Mouse (Mus musculus) stomach, embryonic 16.5 days (tissue): ENCODE measurements around the gene Jade3. TPM values are rescaled to one million over a fixed set of nuclear protein-coding genes. Genes with fewer than 3 reads are reported as not detected.

Experiments
- ATAC-seq: fragments of 200-750 bp; cut with Nextera tagmentation; 2 replicates; pipeline ENCODE4 v1.8.0; 2017; ENCODE audit warnings: moderate number of reproducible peaks, moderate TSS enrichment; ENCODE audit not compliant: insufficient read depth, low FRiP score
- H3K27ac ChIP-seq: fragments of 300-500 bp; sonication (generic); 2 replicates; pipeline ENCODE4 v1.5.1; 2014; ENCODE audit warnings: low read length
- H3K27me3 ChIP-seq: fragments of 300-500 bp; sonication (generic); 2 replicates; pipeline ENCODE4 v1.6.1; 2014; ENCODE audit warnings: low read length, control low read depth, mixed read lengths; ENCODE audit not compliant: control insufficient read depth, insufficient read depth
- H3K36me3 ChIP-seq: fragments of 300-500 bp; sonication (generic); 2 replicates; pipeline ENCODE4 v1.6.1; 2014; ENCODE audit warnings: low read length; ENCODE audit not compliant: control insufficient read depth, insufficient read depth
- H3K4me1 ChIP-seq: fragments of 300-500 bp; sonication (generic); 2 replicates; pipeline ENCODE4 v1.6.1; 2014; ENCODE audit warnings: low read length, control low read depth, mixed read lengths; ENCODE audit not compliant: control insufficient read depth, insufficient read depth
- H3K4me2 ChIP-seq: fragments of 300-500 bp; sonication (generic); 2 replicates; pipeline ENCODE4 v1.6.1; 2014; ENCODE audit warnings: low read depth, low read length, mixed read lengths
- H3K4me3 ChIP-seq: fragments of 300-500 bp; sonication (generic); replicated peaks from 2 replicates; pipeline ENCODE4 v1.5.1; 2014; ENCODE audit warnings: mild to moderate bottlenecking, low read length
- H3K9ac ChIP-seq: fragments of 300-500 bp; sonication (generic); 2 replicates; pipeline ENCODE4 v1.6.1; 2014; ENCODE audit warnings: low read length
- H3K9me3 ChIP-seq: fragments of 300-500 bp; sonication (generic); replicated peaks from 2 replicates; pipeline ENCODE4 v1.6.1; 2016; ENCODE audit warnings: low read length, control low read depth; ENCODE audit not compliant: control insufficient read depth
- WGBS: fragments of 180-500 bp; shearing (Covaris S2); extraction: QIAGEN DNeasy Blood & Tissue Kit; methylation state at CpG from one replicate; pipeline ENCODE4 v1.1.7; 2014; 5-methylcytosine and 5-hydroxymethylcytosine counted together
- polyA plus RNA-seq: library from polyadenylated mRNA; unstranded; fragments of >200 nt; fragmentation: Nextera tagmentation; extraction: Ambion mirVana; gene quantifications from 2 replicates; pipeline ENCODE4 v1.2.1, GENCODE M21; 2015

Jade3 gene
- polyA plus RNA-seq, 1 experiment from 2014 or later: 7.6 TPM

DNA sequence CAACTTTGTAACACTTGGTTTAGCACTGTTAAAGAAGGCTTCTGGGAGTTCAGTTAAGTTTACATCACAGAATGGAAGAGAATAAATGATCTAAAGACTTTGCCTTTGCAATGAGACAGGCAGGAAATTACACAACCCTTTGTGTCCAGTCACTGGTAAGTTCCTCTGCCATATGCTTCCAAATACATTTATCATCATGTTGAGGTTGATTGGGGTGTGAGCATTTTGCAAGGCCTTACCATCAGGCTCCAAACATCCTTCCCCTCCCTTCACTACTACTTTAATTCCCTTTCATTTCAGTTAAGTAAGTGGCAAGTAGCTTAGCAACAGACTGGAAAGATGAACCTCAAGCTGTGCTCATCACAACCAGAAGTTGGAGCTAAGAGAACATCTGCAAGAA, 96.1 kb downstream of the Jade3 start:
- Histone ChIP-seq H3K9me3 (no peaks in the 10 kb centered on the region), H3K27ac (no peak overlapping the region), H3K9ac (no peak overlapping the region), H3K4me3 (no peak overlapping the region), H3K36me3 (no peaks in the 10 kb centered on the region), H3K4me2 (no peak overlapping the region), H3K4me1 (no peaks in the 10 kb centered on the region), H3K27me3 (no peaks in the 10 kb centered on the region)
- ATAC-seq: no peak

DNA sequence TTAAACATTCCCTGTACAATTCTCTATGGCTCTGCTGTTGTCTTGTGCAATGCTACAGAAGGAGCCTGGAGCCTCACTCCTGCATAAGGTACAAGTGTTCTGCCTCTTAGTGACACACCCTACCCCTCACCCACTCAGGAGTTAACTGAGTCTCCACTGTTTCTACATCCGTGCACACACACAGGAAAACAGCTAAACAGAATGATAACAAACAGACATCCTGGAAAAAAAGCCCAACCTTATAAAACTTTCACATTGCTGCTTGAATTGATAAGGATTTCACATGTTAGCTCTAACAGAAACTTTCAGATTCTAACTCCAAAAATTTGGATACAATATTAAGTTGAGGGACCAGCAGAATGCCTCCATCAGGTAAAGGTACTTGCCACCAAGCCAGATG, 107.1 kb downstream of the Jade3 start:
- H3K36me3 ChIP-seq: no peaks in the 10 kb centered on the region

DNA sequence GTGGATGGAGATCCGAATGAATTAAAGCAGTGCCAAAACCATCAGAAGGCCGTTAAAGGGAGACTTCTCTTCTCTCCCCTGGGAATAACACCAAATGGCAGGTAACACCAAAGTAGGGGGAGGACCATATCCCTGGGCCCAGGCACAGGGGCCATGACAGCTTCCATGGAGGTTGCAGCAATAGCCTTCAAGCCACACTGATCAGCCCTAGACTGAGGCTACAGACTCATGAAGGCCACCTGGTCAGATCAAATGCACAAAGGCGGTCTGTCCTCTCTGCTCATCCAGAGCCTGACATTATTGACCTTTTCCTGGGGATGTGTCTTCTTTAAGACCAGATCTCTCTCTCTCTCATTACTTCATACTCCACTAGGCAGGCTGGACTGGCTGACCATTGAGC, 118.4 kb downstream of the Jade3 start:
- no peak overlapping the region for H3K4me2 ChIP-seq
- H3K27me3 ChIP-seq: no peaks in the 10 kb centered on the region
- ATAC-seq: no peak
- no peak overlapping the region for H3K9ac ChIP-seq
- H3K4me3 ChIP-seq: no peak overlapping the region
- 70% methylated on average over 3 of the region's 3 CpGs for WGBS
- H3K27ac ChIP-seq: no peak overlapping the region
- no peaks in the 10 kb centered on the region for H3K36me3 ChIP-seq
- H3K4me1 ChIP-seq: no peaks in the 10 kb centered on the region
- no peaks in the 10 kb centered on the region for H3K9me3 ChIP-seq

More for the DNA sequence above, 107.1 kb downstream of the Jade3 start:
- Histone ChIP-seq H3K27me3 (no peaks in the 10 kb centered on the region), H3K4me1 (no peaks in the 10 kb centered on the region), H3K4me3 (no peak overlapping the region), H3K4me2 (no peak overlapping the region), H3K9me3 (no peaks in the 10 kb centered on the region), H3K9ac (no peak overlapping the region), H3K27ac (no peak overlapping the region)
- WGBS: 38% methylated on average over 1 of the region's 1 CpGs
- ATAC-seq: no peak

DNA sequence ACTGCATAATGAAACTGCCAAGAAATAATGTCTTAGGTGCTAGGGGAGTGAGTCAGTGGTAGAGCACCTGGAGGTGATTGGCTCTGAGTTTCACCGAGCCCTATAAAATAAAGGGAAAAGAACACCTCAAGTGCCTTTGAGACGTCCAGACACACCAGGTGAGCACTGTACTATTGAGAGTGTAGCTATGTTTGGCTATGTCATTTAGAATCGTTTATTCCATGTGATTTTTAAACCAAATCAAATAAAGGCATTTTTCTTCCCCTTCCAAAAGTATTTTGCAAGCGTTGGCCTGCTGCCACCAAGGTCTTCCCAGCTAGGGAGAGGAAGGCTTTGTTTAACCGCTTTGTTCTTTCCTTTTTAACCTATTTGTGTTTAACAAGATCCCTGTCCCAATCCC, 122.1 kb downstream of the Jade3 start:
- Histone ChIP-seq H3K36me3 (no peaks in the 10 kb centered on the region), H3K27me3 (no peaks in the 10 kb centered on the region), H3K4me2 (peak overlapping the region; percentile 55), H3K27ac (no peak overlapping the region), H3K4me1 (no peaks in the 10 kb centered on the region), H3K9ac (no peak overlapping the region), H3K4me3 (peak overlapping the region; percentile 45), H3K9me3 (no peaks in the 10 kb centered on the region)
- peak; percentile 80; the same call in 1 of the 2 replicates for ATAC-seq
- 36% methylated on average over 5 of the region's 5 CpGs for WGBS

DNA sequence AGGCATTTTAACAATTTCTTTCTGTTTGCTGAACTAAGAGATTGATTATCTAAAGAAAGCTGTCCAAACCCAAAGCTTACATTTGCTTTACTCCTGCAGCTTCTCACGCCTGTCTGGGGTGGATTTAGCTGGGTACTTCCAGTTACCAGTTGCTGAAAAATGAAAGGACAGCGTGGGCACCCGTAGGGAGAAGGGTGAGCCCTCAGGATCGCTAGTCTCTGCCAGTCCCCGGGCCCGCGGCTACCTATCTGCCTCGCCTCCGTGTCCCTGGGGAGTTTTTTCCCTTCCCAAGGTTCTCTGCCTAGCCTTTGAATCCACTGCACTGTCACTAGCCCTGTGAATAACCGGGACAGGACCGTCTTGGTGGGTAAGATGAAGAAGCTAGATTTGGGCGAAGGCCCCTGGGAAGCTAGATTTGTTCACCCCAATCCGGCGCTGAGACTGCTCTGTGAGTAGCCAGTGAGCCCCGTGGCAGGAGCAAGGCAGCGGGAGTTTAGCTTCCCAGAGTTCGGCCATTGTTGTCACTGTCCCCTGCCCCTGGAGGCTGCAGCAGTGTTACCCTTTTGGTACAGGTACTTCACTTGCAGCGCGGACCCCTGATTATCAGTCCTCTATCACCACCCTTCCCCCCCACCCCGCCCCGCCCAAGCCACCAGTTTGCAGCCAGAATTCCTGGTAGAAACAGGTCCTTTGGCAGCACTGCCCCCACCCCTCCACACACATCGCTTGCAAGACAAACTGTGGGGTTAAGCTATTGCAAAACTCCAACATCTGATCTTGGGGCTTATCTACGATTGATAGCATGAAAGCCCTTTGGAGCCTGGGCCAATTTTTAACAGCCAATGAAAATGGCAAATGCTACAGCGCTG, 122.8 kb downstream of the Jade3 start:
- Histone ChIP-seq H3K4me3 (peak overlapping the region; percentile 45), H3K36me3 (no peaks in the 10 kb centered on the region), H3K4me2 (peak overlapping the region; percentile 55), H3K4me1 (no peaks in the 10 kb centered on the region), H3K27me3 (no peaks in the 10 kb centered on the region), H3K9ac (peak overlapping the region; percentile 63), H3K27ac (peak overlapping the region; percentile 72), H3K9me3 (no peaks in the 10 kb centered on the region)
- 12% methylated on average over 24 of the region's 24 CpGs for WGBS
- ATAC-seq: peak; percentile 81; the same call in 1 of the 2 replicates

DNA sequence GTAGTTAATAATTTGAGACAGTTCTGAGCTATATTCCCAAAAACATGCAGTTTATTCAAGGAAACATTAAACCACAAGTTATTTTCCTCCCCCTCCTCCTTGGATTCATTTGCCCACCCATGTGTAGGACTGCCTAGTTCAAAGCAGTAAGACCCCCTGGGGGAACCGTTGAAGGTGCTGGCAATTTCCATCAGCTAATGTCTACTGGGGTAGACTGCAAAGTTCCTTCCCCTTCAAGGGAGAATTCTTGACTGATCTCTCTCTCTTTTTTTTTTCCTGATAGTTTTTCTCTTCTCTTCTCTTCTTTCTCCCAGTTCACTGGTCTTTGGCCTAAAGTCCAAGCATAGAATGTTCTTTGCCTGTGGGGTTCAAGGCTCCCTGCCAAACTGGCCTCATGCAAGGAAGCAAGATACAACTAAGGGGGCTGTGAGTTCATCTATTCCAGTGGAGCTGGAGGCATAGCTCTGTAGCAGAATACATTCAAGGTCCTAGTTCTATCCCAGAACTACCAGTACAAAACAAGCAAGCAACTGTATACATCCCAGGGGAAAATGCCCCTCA, 123.5 kb downstream of the Jade3 start:
- H3K27me3 ChIP-seq: no peaks in the 10 kb centered on the region
- no peaks in the 10 kb centered on the region for H3K4me1 ChIP-seq
- no peaks in the 10 kb centered on the region for H3K9me3 ChIP-seq
- H3K36me3 ChIP-seq: no peaks in the 10 kb centered on the region
- WGBS: 41% methylated on average over 1 of the region's 1 CpGs
- H3K27ac ChIP-seq: no peak overlapping the region
- H3K9ac ChIP-seq: no peak overlapping the region
- ATAC-seq: no peak
- peak overlapping the region; percentile 55 for H3K4me2 ChIP-seq
- no peak overlapping the region for H3K4me3 ChIP-seq

DNA sequence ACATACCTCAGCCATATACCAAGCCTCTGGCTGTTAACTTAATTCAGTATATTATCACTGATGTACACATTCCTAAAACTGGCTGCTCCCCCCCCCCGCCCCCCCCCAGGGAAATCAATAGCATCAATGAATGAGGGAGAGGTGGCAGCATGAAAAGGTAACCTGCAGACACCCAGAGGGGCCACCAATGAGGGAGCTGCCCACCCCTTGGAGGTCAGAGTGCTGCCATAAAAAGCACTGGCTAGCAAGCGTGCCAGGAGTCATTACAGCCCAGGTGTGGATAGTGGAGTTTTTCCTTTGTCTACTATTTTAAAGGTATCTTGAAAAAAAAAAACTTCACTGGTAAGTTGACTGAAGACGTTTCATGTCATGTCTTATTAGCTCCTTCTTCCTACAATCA, 124.0 kb downstream of the Jade3 start, which contains the start of gene Rgn:
TSS of gene Rgn (plus strand) at position 256 of the 400 bp plus-strand sequence.
- Histone ChIP-seq H3K36me3 (no peaks in the 10 kb centered on the region), H3K27me3 (no peaks in the 10 kb centered on the region), H3K4me1 (no peaks in the 10 kb centered on the region), H3K9ac (no peak within 1 kb of the TSS; the same call in 1 of the 2 replicates), H3K4me3 (peak within 1 kb of the TSS; percentile 45; the same call in 1 of the 2 replicates), H3K9me3 (no peaks in the 10 kb centered on the region), H3K4me2 (peak within 1 kb of the TSS; percentile 55), H3K27ac (no peak within 1 kb of the TSS)
- 55% methylated on average over 3 of the region's 3 CpGs for WGBS
- no peak for ATAC-seq

DNA sequence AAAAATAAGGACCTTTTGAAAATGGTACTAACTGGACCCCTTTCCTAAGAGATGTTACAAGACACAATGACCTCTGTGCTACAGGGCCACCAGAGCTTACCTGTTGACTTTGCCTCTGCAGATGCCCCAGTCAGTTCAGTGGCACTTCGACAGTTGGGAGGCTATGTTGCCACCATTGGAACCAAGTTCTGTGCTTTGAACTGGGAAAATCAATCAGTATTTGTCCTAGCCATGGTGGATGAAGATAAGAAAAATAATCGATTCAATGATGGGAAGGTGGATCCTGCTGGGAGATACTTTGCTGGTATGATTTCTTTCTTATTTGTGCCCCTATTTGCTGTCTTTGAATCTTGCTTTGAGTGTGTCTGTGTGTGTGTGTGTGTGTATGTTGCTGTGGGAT, 126.7 kb downstream of the Jade3 start:
- WGBS: 62% methylated on average over 2 of the region's 2 CpGs
- no peak overlapping the region for H3K4me3 ChIP-seq
- H3K9ac ChIP-seq: no peak overlapping the region
- no peak overlapping the region for H3K4me2 ChIP-seq
- H3K4me1 ChIP-seq: no peaks in the 10 kb centered on the region
- no peaks in the 10 kb centered on the region for H3K27me3 ChIP-seq
- ATAC-seq: no peak
- no peaks in the 10 kb centered on the region for H3K9me3 ChIP-seq
- H3K27ac ChIP-seq: no peak overlapping the region
- H3K36me3 ChIP-seq: no peaks in the 10 kb centered on the region

DNA sequence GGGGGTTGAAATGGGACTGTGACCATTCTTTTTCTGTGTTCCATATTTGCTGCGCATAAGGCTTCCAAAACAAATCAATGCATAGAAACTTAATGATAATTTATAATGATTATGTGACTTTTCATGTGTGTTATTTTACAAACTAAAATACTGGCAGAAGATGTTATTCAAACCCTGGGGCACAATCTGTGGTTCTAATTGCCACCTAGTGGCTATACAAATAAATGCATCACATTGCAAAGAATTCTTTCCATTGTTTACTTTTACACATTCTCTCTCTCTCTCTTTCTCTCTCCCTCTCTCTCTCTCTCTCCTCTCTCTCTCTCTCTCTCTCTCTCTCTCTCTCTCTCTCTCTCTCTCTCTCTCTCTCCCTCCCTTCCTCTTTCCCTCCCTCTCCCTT, 136.4 kb downstream of the Jade3 start:
- no peak overlapping the region for H3K4me2 ChIP-seq
- H3K27me3 ChIP-seq: no peaks in the 10 kb centered on the region
- H3K4me1 ChIP-seq: no peaks in the 10 kb centered on the region
- ATAC-seq: no peak
- H3K9ac ChIP-seq: no peak overlapping the region
- no peaks in the 10 kb centered on the region for H3K9me3 ChIP-seq
- H3K4me3 ChIP-seq: no peak overlapping the region
- WGBS: 44% methylated on average over 1 of the region's 1 CpGs
- no peaks in the 10 kb centered on the region for H3K36me3 ChIP-seq
- H3K27ac ChIP-seq: no peak overlapping the region
